Mouse (Mus musculus) embryonic stem cell, embryonic (primary cell): ENCODE results near the gene Syngap1.

Experiments
- CTCF ChIA-PET, 4 experiments: fragments of 300-600 bp in 2 of 4; fragments of 350-600 bp in 2 of 4; sonication (Branson Sonifier 250); formaldehyde crosslinking; loops; one replicate each; lab custom pipeline; 2022; ENCODE audit warnings: inconsistent platforms in 2 of 4; lab: Charles Lee
- POLR2A ChIA-PET, 4 experiments: fragments of 300-600 bp in 2 of 4; fragments of 350-600 bp in 2 of 4; sonication (Branson Sonifier 250); formaldehyde crosslinking; loops; one replicate each; lab custom pipeline; 2022; ENCODE audit warnings: antibody characterized with exemption in 4 of 4, inconsistent platforms in 1 of 4; lab: Charles Lee

Gene Syngap1

DNA sequence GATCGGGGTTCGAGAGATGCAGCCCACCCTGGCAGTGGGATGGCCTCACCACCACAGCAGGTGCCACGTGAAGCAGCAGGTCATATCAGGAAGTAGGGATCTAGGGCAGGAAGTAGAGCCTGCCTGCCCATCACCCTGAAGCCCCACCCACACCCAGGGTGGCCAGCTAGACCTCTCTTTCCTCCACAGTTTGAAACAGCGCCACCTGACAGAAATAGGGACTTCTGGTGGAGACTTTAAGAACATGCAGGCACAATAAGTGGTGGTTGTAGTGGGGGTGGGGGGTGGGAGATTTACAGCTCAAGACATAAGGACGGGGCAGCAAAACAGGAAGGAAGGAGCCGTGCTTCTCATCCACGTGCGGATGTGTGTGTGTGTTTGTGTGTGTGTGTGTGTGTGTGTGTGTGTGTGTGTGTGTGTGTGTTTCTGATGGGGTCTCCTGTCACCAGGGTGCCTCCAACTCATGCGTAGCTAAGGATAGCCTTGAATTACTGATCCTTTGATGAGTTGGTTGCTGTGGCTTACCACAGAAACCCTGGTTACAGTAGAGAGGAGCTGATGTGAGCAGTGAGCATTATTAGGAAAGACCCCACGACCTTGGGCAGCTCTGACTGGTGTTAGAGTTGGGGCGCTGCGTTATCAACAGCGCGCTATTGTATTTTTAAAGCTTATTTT is 71.1 kb downstream of the Syngap1 start:
- ChIA-PET POLR2A (interaction anchor here (0.6 to 4.6 kb wide), 41 partner anchors 9 to 1127 kb away, joined by 3 to 39 read pairs (median 4); partner anchors contain the start of genes Bak1 (in 4 of the 4), Phf1 (in 2 of the 4), Hmga1 (in 1 of the 4) and Itpr3 (in 1 of the 4)), CTCF (interaction anchor here (0.5 to 2.6 kb wide), 62 partner anchors 8 to 1716 kb away, joined by 3 to 18 read pairs (median 4); partner anchors contain the start of genes Bak1 (in 4 of the 4), Kifc5b (in 2 of the 4), Hmga1 (in 1 of the 4) and Syngap1 (in 1 of the 4))

DNA sequence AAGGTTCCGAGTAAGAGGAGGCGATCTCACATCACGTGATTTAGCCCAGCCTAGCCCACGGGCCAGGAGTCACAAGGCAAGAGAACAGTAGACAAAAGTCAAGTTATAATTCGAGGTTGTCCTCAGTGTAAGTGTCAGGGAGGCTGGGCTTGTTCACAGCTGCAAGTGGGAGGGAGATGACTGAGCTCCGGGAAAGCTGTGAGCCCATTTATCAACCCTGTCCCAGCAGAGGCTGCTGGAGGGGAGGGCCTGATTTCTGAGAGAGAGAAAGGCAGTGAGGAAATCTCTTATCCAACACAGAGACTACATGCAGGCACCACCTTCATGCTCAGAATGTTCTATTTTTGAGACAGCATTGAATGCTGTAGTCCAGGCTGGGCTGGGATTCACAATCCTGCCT is 71.9 kb downstream of the Syngap1 start:
- POLR2A ChIA-PET, result interaction anchor here (0.6 to 4.6 kb wide), 26 partner anchors 8 to 543 kb away, joined by 3 to 39 read pairs (median 4); partner anchors contain the start of genes Bak1 (in 4 of the 4), Phf1 (in 2 of the 4), Hmga1 (in 1 of the 4) and Itpr3 (in 1 of the 4)
- CTCF ChIA-PET, result interaction anchor here (0.6 to 2.6 kb wide), 36 partner anchors 9 to 1616 kb away, joined by 3 to 18 read pairs (median 4); partner anchors contain the start of genes Bak1 (in 3 of the 4), Hmga1 (in 1 of the 4) and Zbtb9 (in 1 of the 4)

DNA sequence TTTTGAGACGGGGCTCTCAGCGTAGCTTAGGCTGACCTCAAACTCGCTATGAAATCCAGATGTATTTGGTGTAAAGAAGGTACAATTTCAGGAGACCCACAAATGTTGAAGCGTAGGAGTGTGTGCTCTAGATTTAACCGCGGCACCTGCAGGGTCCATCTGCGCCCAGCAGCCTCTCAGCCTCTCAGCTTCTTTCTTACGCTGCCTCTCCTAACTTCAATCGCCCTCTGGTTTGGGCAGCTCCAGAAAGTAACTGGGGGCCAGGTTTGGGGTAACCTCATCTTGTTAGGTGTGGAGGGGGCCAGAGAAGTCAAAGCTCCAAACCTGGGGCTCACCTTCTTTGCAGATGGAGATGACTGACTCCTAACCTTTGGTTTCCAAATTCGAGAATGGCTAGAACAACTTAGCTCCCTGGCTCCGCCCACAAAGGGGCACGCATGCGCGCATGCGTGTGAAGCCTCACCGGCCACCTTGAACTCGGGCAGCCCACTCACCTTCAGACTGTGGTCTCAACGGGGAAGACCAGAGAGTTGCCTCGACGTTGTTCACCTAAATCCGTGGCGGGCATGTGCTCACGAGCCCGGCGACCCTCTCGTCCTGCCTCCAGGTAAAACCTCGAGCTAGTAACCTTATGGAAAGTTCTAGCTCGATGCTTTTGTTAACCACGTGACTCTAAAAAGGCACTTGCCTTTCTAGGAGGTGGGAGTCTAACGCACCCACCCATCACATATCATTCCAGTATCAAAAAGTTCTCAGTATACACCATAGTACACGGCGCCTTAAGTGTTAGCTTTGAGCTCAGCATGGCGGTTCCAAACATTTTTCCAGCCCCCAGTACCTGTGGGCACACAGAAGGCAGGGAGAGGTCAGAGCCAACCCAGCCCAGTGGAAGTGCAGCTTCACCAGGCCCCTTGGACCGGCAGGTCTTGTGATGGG is 76.8 kb downstream of the Syngap1 start:
- ChIA-PET POLR2A (interaction anchor here (0.5 to 4.1 kb wide), 83 partner anchors 8 to 1471 kb away, joined by 3 to 50 read pairs (median 4); partner anchors contain the start of genes Bak1 (in 3 of the 4), Phf1 (in 2 of the 4), Cuta (in 1 of the 4) and Hmga1 (in 1 of the 4)), CTCF (interaction anchor here (0.5 to 4.1 kb wide), 45 partner anchors 8 to 1155 kb away, joined by 3 to 39 read pairs (median 4); partner anchors contain the start of genes Bak1 (in 3 of the 4), Kifc5b (in 1 of the 4), Phf1 (in 1 of the 4) and Zbtb9 (in 1 of the 4))

DNA sequence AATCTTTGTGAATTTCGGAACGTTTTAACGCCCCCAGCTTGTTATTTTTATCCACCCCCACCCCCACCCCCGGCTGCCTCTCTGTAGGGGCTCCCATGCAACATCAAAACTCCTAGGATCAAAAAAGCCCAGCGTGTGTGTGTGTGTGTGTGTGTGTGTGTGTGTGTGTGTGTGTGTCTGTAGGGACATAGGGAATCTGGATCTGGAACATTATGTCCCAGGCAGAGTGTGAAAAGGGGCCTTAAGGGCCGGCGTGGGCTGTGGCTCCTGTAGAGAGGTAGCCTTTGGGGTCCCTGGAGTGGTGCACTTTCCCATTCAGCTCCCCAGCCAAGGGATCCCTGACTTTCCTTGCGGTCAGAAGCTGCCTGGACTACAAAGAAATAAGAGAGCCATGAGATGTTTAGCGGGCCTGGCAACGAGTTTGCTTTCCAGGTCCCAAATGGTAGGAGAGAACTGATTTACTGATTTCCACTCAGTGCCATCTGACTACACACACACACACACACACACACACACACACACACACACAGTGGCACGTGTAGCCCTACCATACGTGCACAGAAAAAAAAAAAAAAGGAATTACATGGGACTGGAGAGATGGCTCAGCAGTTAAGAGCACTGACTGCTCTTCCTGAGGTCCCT is 77.6 kb downstream of the Syngap1 start:
- POLR2A ChIA-PET, result interaction anchor here (0.6 to 4.1 kb wide), 67 partner anchors 9 to 1470 kb away, joined by 3 to 50 read pairs (median 5); partner anchors contain the start of genes Bak1 (in 3 of the 4), Phf1 (in 2 of the 4), Hmga1 (in 1 of the 4) and Itpr3 (in 1 of the 4)

DNA sequence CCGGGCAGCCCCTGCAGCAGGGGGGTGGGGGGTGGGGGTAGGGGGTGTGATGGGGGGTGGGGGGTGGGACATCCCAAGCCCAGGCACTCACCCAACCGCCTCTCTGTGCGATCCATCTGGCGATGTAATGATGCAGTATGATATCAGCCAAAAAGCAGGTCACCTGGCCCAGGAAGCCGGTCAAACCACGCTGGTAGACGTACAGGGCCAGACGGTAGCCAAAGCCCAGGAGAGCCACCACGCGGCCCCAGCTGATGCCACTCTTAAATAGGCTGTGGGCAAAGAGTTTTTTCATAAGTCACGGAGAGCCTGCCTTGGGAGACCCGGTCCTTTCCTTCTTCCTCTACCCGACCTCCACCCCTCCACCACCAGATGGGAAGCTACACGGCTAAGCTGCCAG is 80.0 kb downstream of the Syngap1 start:
- POLR2A ChIA-PET, result interaction anchor here in 2 of 4 experiments (0.5 to 3.2 kb wide), 2 partner anchors 9 to 228 kb away, joined by 3 to 20 read pairs; no protein-coding TSS in a partner anchor
- CTCF ChIA-PET, result interaction anchor here in 3 of 4 experiments (0.6 to 2.1 kb wide), 6 partner anchors 8 to 1721 kb away, joined by 4 to 8 read pairs (median 6); no protein-coding TSS in a partner anchor

More for the DNA sequence above, 77.6 kb downstream of the Syngap1 start:
- CTCF ChIA-PET, result interaction anchor here (0.5 to 4.1 kb wide), 36 partner anchors 10 to 1364 kb away, joined by 3 to 39 read pairs (median 4); partner anchors contain the start of gene Bak1 (in 3 of the 4)

GRCm38 (mm10) chr17:27021736-27022135 is 80.7 kb downstream of the Syngap1 start:
- ChIA-PET CTCF (interaction anchor here (0.5 to 2.1 kb wide), 8 partner anchors 8 to 557 kb away, joined by 3 to 8 read pairs (median 4); no protein-coding TSS in a partner anchor), POLR2A (interaction anchor here in 3 of 4 experiments (0.9 to 3.2 kb wide), 10 partner anchors 9 to 306 kb away, joined by 3 to 20 read pairs (median 4); partner anchors contain the start of gene Zbtb9 (in 1 of the 3))
